Mouse (Mus musculus): ENCODE results near the gene Rrp1.

The Rrp1 gene

GRCm38 (mm10) chr10:78412319-78413151 is at the start of gene Rrp1:
TSS of gene Rrp1 (minus strand) at chr10:78413043.
- DNase-seq (ENCODE audit: low read depth) = peak; percentile 93

GRCm38 (mm10) chr10:78461767-78462166 is 48.9 kb upstream of the Rrp1 start:
- peak; percentile 32 for DNase-seq (ENCODE audit: low read depth)

GRCm38 (mm10) chr10:78460463-78460862 is 47.6 kb upstream of the Rrp1 start:
- DNase-seq (ENCODE audit: low read depth) = peak; percentile 28

- peak; percentile 12 for DNase-seq (ENCODE audit: low read depth)
These were observed 45.7 kb upstream of the Rrp1 start for GRCm38 (mm10) chr10:78458348-78459111.

- peak; percentile 69 for DNase-seq (ENCODE audit: low read depth)
These were observed 44.9 kb upstream of the Rrp1 start for GRCm38 (mm10) chr10:78457495-78458347.

GRCm38 (mm10) chr10:78456696-78457095 is 43.9 kb upstream of the Rrp1 start:
- DNase-seq (ENCODE audit: low read depth) = no peak

- no peak for DNase-seq (ENCODE audit: low read depth)
These were observed 39.8 kb upstream of the Rrp1 start for GRCm38 (mm10) chr10:78452641-78453040.

GRCm38 (mm10) chr10:78450761-78451160 is 37.9 kb upstream of the Rrp1 start:
- no peak for DNase-seq (ENCODE audit: low read depth)

GRCm38 (mm10) chr10:78447396-78447795 is 34.6 kb upstream of the Rrp1 start:
- DNase-seq (ENCODE audit: low read depth) = no peak

GRCm38 (mm10) chr10:78446195-78446594 is 33.4 kb upstream of the Rrp1 start:
- peak; percentile 15 for DNase-seq (ENCODE audit: low read depth)

- DNase-seq (ENCODE audit: low read depth) = no peak
These were observed 29.4 kb upstream of the Rrp1 start for GRCm38 (mm10) chr10:78442292-78442691.

- no peak for DNase-seq (ENCODE audit: low read depth)
These were observed 28.8 kb upstream of the Rrp1 start for GRCm38 (mm10) chr10:78441606-78442005.

GRCm38 (mm10) chr10:78440812-78441211 is 28.0 kb upstream of the Rrp1 start:
- DNase-seq (ENCODE audit: low read depth) = peak; percentile 32

GRCm38 (mm10) chr10:78439990-78440389 is 27.1 kb upstream of the Rrp1 start:
- no peak for DNase-seq (ENCODE audit: low read depth)

- peak; percentile 19 for DNase-seq (ENCODE audit: low read depth)
These were observed 26.7 kb upstream of the Rrp1 start for GRCm38 (mm10) chr10:78439550-78439949.

- DNase-seq (ENCODE audit: low read depth) = peak; percentile 57
These were observed 25.3 kb upstream of the Rrp1 start for GRCm38 (mm10) chr10:78438094-78438493.

GRCm38 (mm10) chr10:78432853-78433252 is 20.0 kb upstream of the Rrp1 start:
- DNase-seq (ENCODE audit: low read depth) = no peak

- DNase-seq (ENCODE audit: low read depth) = no peak
These were observed 16.9 kb upstream of the Rrp1 start for GRCm38 (mm10) chr10:78429776-78430175.

- DNase-seq (ENCODE audit: low read depth) = peak; percentile 61
These were observed 16.3 kb upstream of the Rrp1 start for GRCm38 (mm10) chr10:78429180-78429579.

- DNase-seq (ENCODE audit: low read depth) = no peak
These were observed 15.2 kb upstream of the Rrp1 start for GRCm38 (mm10) chr10:78428070-78428469.

- peak; percentile 55 for DNase-seq (ENCODE audit: low read depth)
These were observed 13.4 kb upstream of the Rrp1 start for GRCm38 (mm10) chr10:78426117-78426735.

Data from 416B (cell line).